Mouse (Mus musculus): ENCODE data around the gene Klhdc8b.

DNA sequence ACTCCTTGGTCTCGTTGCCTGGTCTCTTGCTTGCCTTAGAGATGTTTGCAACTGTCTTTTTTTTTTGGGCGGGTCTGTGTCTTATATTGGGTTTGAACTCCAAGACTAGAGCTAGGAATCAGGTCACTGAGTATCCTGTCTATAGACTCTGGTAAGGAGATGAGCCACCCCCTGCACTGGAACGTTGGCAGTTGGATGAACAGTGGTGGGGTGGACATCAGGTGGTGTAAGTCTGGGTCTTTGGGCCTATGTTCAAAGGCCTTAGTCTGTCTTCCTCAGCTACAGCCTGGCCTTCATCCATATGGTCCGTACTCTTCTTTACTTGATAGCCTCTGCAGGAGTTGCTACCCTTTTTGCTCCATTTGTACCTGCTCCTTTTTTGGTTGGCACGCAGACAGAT lies 294 bp upstream of the Klhdc8b start:
- TF ChIP-seq MYOG (IDR thresholded peaks at IDR 0.05; ENCODE audit: control insufficient read depth in 1 of 3, insufficient read depth in 1 of 3, insufficient read length in 2 of 3, low read depth in 2 of 3) (no peak), POLR2A (IDR thresholded peaks at IDR 0.05; ENCODE audit: insufficient read length, low read depth) (no peak), TCF12 (IDR thresholded peaks at IDR 0.05; ENCODE audit: insufficient read depth, poor library complexity, severe bottlenecking) (no peak), MAX (IDR thresholded peaks at IDR 0.05; ENCODE audit: low read depth) (no peak)
